Mouse (Mus musculus): Measurements from ENCODE around the gene Zbtb44. TPM values are rescaled to one million over a fixed set of nuclear protein-coding genes. Genes with fewer than 3 reads are reported as not detected.

Gene Zbtb44
- total RNA-seq (2023), result 50.0 TPM

DNA sequence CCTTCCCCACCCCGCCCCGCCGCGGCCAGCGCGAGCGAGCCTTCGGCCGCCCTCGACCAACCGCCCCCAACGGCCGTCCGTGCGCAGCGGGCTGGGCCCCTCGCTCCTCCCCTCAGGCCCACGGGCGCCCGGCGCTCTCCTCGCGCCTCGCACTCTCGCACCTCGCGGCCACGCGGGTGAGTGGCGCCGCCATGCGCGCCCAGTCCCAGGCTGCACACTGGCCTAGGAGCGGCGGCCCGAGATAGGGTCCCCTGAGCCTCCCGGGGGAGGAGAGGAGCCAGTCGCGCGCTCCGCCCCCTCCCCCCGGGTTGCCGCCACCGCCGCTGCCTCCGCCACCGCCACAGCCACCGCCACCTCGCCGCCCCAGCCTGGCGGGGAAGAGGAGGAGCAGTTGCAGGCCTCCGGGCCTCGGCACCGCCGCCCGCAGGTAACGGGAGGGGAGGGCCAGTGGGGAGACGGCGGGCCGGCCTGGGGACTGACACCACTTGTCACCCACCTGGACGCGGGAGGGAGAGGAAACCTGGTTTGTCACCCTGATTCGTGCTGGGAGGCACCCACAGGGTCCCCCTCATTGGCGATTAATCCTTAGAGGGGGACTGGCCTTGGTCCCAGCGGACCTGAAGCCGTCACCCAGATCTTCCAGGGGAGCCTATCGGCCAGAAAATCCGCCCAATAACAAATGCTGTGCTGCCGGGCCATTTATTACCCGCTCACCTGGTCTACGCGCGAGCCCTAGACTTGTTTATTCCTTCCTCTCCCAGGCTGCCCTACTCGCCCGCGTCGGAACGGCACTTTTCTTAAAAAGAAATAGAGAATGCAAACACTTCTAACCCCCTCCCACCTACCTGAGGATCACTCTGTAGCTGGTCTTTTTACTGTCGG is at the start of gene Zbtb44:
Gene Zbtb44 (plus strand): TSS at position 113 of the 882 bp plus-strand sequence.

Other genes starting within 250 kb of the Zbtb44 start
- not detected for gene Adamts15, start 108.2 kb upstream of the Zbtb44 start, total RNA-seq (2023)
- not detected for gene Adamts8, start 88.1 kb upstream of the Zbtb44 start, total RNA-seq (2023)
- gene St14, start 101.2 kb downstream of the Zbtb44 start, total RNA-seq (2023), result 2.3 TPM
- gene Aplp2, start 181.2 kb downstream of the Zbtb44 start, total RNA-seq (2023), result 73.0 TPM
- 24.4 TPM for gene Prdm10, start 249.9 kb downstream of the Zbtb44 start, total RNA-seq (2023)

Data from CD4-positive naive resting alpha-beta T cell, adult 76 days (primary cell).